Mouse (Mus musculus): ENCODE results near the gene Tmem268. TPM values are rescaled to one million over a fixed set of nuclear protein-coding genes. Genes with fewer than 3 reads are reported as not detected.

Tmem268 gene
- polyA plus RNA-seq, 1 experiment from 2014 or later = 7.6 TPM

GRCm38 (mm10) chr4:63622378-63622835, 63.8 kb downstream of the Tmem268 start, which contains the start of gene Tex48:
Gene Tex48, minus strand, starts transcription at chr4:63622428.
- peak; percentile 48 for DNase-seq (ENCODE audit: low spot score)
- Histone ChIP-seq H3K27me3 (ENCODE audit: insufficient read depth, poor library complexity, severe bottlenecking) (no peaks in the 10 kb centered on the region), H3K4me1 (replicated peaks) (no peaks in the 10 kb centered on the region), H3K9me3 (no peaks in the 10 kb centered on the region), H3K4me3 (no peak within 1 kb of the TSS), H3K27ac (no peak within 1 kb of the TSS), H3K36me3 (no peaks in the 10 kb centered on the region)
- WGBS = 58% methylated on average over 5 of the region's 5 CpGs

DNA sequence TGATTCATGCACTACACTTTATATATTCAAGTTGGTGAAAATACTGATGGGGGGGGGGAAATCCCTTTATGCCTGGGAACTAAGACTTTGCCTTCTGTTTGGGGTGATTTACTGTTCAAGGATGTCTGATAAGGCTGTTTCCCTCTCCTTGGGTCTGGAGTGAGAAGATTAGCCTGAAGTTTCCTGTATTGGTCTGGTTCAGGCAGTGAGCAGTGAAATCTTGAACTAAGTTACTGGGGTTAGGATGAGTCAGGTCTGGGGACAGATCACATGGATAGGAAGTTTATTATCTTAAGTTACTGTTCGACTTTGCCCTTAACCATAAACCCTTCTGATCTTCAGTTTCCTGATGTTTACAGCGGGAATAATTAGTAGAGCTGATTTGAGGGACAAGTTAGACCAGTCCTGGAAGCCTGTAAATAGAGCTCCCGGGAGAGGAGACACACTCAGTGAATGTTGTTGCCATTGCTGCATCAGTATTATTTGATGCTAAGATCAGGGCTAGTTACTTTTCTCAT, 67.0 kb downstream of the Tmem268 start:
- no peak for DNase-seq (ENCODE audit: low spot score)
- WGBS = 79% methylated on average over 3 of the region's 3 CpGs
- no peaks in the 10 kb centered on the region for H3K9me3 ChIP-seq

DNA sequence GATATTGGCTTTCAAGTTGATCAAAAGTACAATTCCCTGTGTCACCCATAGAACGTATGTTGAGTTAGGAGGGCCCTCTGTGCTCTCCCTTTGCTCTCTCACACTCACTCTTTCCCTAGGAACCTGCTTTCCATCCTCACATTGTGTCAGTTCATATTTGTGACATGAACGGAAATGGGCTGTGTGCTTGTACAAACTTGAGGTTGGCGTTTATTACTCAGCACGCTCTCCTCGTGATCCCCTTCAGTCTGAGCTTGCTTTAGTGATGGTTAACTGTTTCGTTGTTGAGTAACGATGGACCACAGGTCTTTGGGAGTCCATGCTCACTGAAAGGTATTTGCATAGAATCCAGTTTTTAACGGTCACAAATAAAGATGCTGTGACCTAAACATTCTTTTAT, 68.5 kb downstream of the Tmem268 start:
- no peak overlapping the region for H3K27ac ChIP-seq
- no peak for DNase-seq (ENCODE audit: low spot score)
- no peaks in the 10 kb centered on the region for H3K27me3 ChIP-seq (ENCODE audit: insufficient read depth, poor library complexity, severe bottlenecking)
- H3K36me3 ChIP-seq = no peaks in the 10 kb centered on the region
- 89% methylated on average over 8 of the region's 8 CpGs for WGBS
- H3K4me3 ChIP-seq = no peak overlapping the region
- no peaks in the 10 kb centered on the region for H3K4me1 ChIP-seq (replicated peaks)
- no peaks in the 10 kb centered on the region for H3K9me3 ChIP-seq

More for the DNA sequence above, 67.0 kb downstream of the Tmem268 start:
- Histone ChIP-seq H3K4me1 (replicated peaks) (no peaks in the 10 kb centered on the region), H3K4me3 (no peak overlapping the region), H3K27ac (no peak overlapping the region), H3K36me3 (no peaks in the 10 kb centered on the region), H3K27me3 (ENCODE audit: insufficient read depth, poor library complexity, severe bottlenecking) (no peaks in the 10 kb centered on the region)

DNA sequence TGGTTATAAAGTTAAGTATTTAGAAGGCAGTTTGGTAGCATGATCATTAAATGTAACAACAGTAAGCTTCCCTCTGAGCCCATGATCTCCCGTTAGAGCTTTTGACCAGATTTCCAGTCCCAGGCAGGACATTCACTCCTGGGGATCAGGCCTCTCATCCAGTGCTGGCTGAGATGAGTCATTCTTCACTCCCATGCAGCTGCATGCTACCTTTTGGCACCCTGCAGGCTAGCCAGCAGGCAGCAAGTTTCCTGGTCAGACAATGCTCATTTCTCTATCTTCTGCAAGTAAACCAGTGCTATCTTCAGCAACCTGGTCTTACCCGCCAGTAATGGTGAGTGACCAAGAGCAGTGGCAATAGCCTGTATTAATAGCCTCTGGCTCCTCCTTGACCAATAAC, 74.6 kb downstream of the Tmem268 start:
- DNase-seq (ENCODE audit: low spot score) = no peak
- no peaks in the 10 kb centered on the region for H3K27me3 ChIP-seq (ENCODE audit: insufficient read depth, poor library complexity, severe bottlenecking)
- 87% methylated on average over 2 of the region's 2 CpGs for WGBS
- H3K27ac ChIP-seq = no peak overlapping the region
- H3K36me3 ChIP-seq = no peaks in the 10 kb centered on the region
- no peaks in the 10 kb centered on the region for H3K9me3 ChIP-seq
- H3K4me1 ChIP-seq (replicated peaks) = no peaks in the 10 kb centered on the region
- no peak overlapping the region for H3K4me3 ChIP-seq

Other genes starting within 250 kb of the Tmem268 start
- not detected in 2 replicates for gene Orm1, start 214.2 kb upstream of the Tmem268 start, polyA plus RNA-seq (2016; fragmentation: Nextera tagmentation; extraction: Ambion mirVana)
- gene Orm3, start 202.6 kb upstream of the Tmem268 start, polyA plus RNA-seq (2016; fragmentation: Nextera tagmentation; extraction: Ambion mirVana) = not detected in 2 replicates
- not detected in 2 replicates for gene Orm2, start 196.3 kb upstream of the Tmem268 start, polyA plus RNA-seq (2016; fragmentation: Nextera tagmentation; extraction: Ambion mirVana)
- 10.8 and 13.0 TPM in 2 replicates for gene Akna, start 155.4 kb upstream of the Tmem268 start, polyA plus RNA-seq (2016; fragmentation: Nextera tagmentation; extraction: Ambion mirVana)
- 6.6 and 6.9 TPM in 2 replicates for gene Whrn, start 62.8 kb upstream of the Tmem268 start, polyA plus RNA-seq (2016; fragmentation: Nextera tagmentation; extraction: Ambion mirVana)
- gene Atp6v1g1, start 14.0 kb upstream of the Tmem268 start, polyA plus RNA-seq (2016; fragmentation: Nextera tagmentation; extraction: Ambion mirVana) = 310 and 365 TPM in 2 replicates
- gene Gm11213, start 46.5 kb downstream of the Tmem268 start, polyA plus RNA-seq (2016; fragmentation: Nextera tagmentation; extraction: Ambion mirVana) = not detected in 2 replicates
- gene Tex48, start 63.6 kb downstream of the Tmem268 start, polyA plus RNA-seq (2016; fragmentation: Nextera tagmentation; extraction: Ambion mirVana) = not detected in 2 replicates
- gene Gm11214, start 104.6 kb downstream of the Tmem268 start, polyA plus RNA-seq (2016; fragmentation: Nextera tagmentation; extraction: Ambion mirVana) = not detected in 2 replicates
- not detected in 2 replicates for gene Tnfsf15, start 186.3 kb downstream of the Tmem268 start, polyA plus RNA-seq (2016; fragmentation: Nextera tagmentation; extraction: Ambion mirVana)

All from hindbrain, embryonic 10.5 days (tissue).